Mouse (Mus musculus) megakaryocyte, adult 5-6 weeks (primary cell): ENCODE results near the gene B4galt1. TPM values are rescaled to one million over a fixed set of nuclear protein-coding genes. Genes with fewer than 3 reads are reported as not detected.
"Not testable (repeated sequence)": the region's sequence is repeated elsewhere in the genome, so short reads cannot be mapped to it uniquely, and the experiment has no call there.

ENCODE experiments used
- ATAC-seq: 2 replicates; pipeline ENCODE4 v1.8.0; 2016; ENCODE audit warnings: mild to moderate bottlenecking, inconsistent platforms; ENCODE audit not compliant: poor library complexity, severe bottlenecking
- total RNA-seq, 2 experiments: library from RNA; stranded (forward) in 1 of 2; stranded (reverse) in 1 of 2; fragments of 153-499, 151-499 nt in 1 of 2; fragments of 221-1000, 200-1000 nt in 1 of 2; gene quantifications; 2 replicates each; pipeline versions ENCODE4 v1.2.3 to v1.2.4; 2015 to 2017

Gene B4galt1
- total RNA-seq, 2 experiments from 2014 or later = 46.4 to 79.4 TPM

- ATAC-seq = no peak
Observed at GRCm38 (mm10) chr4:40820903-40821302, 32.9 kb downstream of the B4galt1 start.

- ATAC-seq = no peak
Observed at GRCm38 (mm10) chr4:40820024-40820423, 33.8 kb downstream of the B4galt1 start.

GRCm38 (mm10) chr4:40819151-40819550 is 34.7 kb downstream of the B4galt1 start:
- ATAC-seq = no peak

DNA sequence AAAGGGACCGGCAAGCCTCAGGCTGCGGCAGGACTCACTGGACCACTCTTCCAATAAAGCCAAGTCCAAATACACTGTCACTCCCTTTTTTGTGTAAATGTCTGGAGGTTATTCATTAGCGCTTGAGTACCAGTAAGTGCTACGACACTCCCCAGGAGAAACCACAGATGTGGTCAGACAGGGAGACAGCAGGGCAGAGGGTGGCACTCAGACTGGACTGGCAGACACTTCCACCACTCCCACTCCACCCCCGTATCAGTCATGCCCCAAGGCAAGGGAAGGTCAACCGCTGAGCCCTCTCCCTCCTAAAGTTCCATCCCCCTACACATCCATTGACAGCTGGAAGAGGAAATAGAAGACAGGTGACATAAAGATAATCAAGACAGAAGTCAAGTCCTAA is 35.4 kb downstream of the B4galt1 start:
- ATAC-seq = no peak

- no peak for ATAC-seq
Observed at GRCm38 (mm10) chr4:40817936-40818335, 35.9 kb downstream of the B4galt1 start.

GRCm38 (mm10) chr4:40815775-40816372 is 37.9 kb downstream of the B4galt1 start:
- ATAC-seq = 0 out of 2 replicates have a peak, but pooled peaks have one; percentile 7

DNA sequence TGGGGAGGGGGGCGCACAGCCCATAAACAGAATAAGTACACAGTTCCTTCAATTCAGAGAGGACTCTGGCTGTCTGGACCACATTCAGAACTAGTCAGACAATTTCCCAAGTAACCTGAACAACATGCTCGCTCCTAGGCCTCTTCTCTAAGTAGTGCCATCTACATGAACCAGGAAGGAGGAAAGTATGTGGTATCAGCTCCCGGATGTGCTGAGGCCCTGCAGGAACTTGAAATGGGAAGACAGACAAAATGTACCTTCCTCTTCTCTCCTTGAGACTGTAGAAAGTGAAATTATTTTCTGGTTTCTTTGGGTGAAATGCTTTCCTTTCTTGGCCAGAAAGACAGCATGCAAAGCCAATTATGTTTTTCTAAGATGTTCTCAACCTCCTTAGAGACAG is 38.7 kb downstream of the B4galt1 start:
- peak; percentile 77 for ATAC-seq

GRCm38 (mm10) chr4:40814359-40814758 is 39.4 kb downstream of the B4galt1 start:
- no peak for ATAC-seq

DNA sequence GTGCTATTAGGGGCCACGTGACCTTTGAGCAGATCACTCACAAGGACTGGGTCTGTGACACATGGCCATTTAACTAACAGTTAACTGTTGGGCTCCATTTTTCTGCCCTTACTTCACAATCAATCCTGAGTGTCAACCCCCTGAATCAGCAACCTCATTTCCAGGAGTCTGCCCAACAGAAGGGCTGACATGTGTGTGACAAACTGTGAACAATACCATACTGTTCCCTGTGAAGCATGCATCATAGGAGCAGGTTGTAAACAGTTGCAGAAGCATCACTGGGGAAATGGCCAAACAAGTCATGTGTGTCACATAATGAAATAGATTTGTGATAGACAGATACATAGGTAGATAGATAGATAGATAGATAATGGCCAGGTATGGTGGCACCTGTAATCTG is 40.9 kb downstream of the B4galt1 start:
- no peak for ATAC-seq

- no peak for ATAC-seq
Observed at GRCm38 (mm10) chr4:40810481-40810880, 43.3 kb downstream of the B4galt1 start.

- no peak for ATAC-seq
Observed at GRCm38 (mm10) chr4:40807382-40807781, 46.4 kb downstream of the B4galt1 start.

GRCm38 (mm10) chr4:40805401-40805800 is 48.4 kb downstream of the B4galt1 start:
- ATAC-seq = no peak

GRCm38 (mm10) chr4:40802787-40803186 is 51.0 kb downstream of the B4galt1 start:
- no peak for ATAC-seq

DNA sequence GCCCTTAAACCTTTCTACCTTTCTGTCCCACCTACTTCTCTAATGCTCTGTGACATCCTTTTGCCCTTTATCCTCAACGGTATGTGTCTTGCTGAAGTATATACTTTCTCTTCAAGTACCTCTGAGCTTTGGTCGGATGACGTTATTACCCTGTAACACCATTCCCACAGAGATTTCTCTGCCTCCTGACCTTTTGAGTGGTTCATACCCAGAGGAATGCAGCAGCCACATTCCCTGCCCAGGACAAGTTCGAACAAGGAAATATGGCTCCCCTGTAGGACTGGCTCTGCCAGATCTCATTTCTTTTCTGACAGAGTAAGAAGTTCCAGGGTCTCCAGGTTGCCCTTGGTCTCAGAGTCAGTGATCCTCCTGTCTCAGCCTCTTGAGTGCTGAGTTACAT is 51.9 kb downstream of the B4galt1 start:
- no peak for ATAC-seq

GRCm38 (mm10) chr4:40800873-40801272 is 52.9 kb downstream of the B4galt1 start:
- ATAC-seq = no peak

DNA sequence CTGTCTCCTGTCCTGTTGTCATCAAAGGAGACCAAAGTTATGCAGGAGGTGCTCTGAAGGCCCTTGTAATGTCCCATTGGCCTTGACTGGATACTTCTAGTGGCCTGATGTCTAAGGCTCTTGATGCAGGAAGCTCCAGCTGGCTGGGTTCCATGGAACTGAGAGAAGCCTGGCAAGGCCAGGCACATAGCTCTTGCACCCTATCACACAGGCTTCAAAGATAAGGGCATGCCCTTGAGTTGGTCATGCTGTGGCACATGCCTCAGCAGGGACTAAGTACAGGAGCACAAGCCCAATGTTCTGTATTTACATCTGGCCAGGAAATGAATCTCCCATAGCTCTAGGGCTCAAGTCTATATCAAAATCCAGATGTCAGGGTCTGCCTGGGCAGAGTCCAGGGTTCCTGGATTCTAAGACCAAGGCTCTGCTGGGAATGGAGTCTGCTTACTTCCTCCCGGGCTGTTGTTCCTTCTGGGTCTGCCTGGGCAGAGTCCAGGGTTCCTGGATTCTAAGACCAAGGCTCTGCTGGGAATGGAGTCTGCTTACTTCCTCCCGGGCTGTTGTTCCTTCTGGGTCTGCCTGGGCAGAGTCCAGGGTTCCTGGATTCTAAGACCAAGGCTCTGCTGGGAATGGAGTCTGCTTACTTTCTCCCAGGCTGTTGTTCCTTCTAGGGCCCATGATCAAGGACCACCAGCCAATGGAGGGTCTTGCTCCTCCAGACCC is 54.8 kb downstream of the B4galt1 start:
- not testable (repeated sequence) for ATAC-seq

- no peak for ATAC-seq
Observed at GRCm38 (mm10) chr4:40795761-40796160, 58.0 kb downstream of the B4galt1 start.

GRCm38 (mm10) chr4:40794320-40794719 is 59.5 kb downstream of the B4galt1 start:
- ATAC-seq = no peak

DNA sequence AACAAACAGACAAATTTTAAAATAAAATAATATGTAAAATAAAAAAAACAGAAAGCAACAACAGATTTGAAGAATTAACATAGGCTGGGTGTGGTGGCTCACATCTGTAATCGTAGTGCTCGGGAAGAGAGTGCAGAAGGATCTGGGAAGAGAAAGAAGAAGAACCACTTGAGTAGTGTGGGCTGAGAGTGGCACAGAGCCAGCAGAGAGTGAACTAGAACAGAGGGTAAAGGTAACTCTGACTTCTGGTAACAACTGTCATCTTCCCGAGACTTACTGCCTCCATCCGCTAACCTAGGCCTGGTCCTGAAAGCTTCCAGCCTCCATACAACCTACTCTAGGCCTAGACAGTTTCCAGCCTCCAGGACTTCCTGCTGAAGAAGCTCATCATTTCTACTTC is 62.6 kb downstream of the B4galt1 start:
- ATAC-seq = no peak

- no peak for ATAC-seq
Observed at GRCm38 (mm10) chr4:40786578-40786977, 67.2 kb downstream of the B4galt1 start.

GRCm38 (mm10) chr4:40785620-40786166 is 68.1 kb downstream of the B4galt1 start:
- no peak for ATAC-seq

GRCm38 (mm10) chr4:40784556-40785169 is 69.1 kb downstream of the B4galt1 start:
- ATAC-seq = peak; percentile 50; the same call in 1 of the 2 replicates
